34 mouse cellular contexts compared by ENCODE assay signal in genomic region chr6:48832426-48832825, GRCm38 (mm10). TPM values are rescaled to one million over a fixed set of nuclear protein-coding genes. Genes with fewer than 3 reads are reported as not detected.
DNase-seq lines count a peak whose midpoint lies in the region; TF ChIP-seq lines count a peak whose summit lies in the region.
"Had no signal": no experiment of that assay in that cellular context is flagged by ENCODE, and none has a peak within 500 bp of the region (broad histone marks: within the 10 kb centered on the region; RNA-seq: fewer than 3 reads in every experiment).

No protein-coding gene starts in this region.

- H3K27ac ChIP-seq in spleen, adult 2 months (ENCODE audit: insufficient read depth, low read length): peak overlapping the region; percentile 32; the same call in 1 of the 2 replicates
- H3K27ac ChIP-seq in macrophage: peak overlapping the region; percentile 76
- H3K27ac ChIP-seq: embryonic facial prominence, embryonic 13.5 days; forebrain, embryonic 10.5 days; hindbrain, embryonic 14.5 days; kidney, postnatal 0 days; limb, embryonic 10.5 days; limb, embryonic 15.5 days; liver, embryonic 15.5 days; neural tube, embryonic 15.5 days had no signal

- no peaks in the 10 kb centered on the region for H3K27me3 ChIP-seq in spleen, adult 2 months (ENCODE audit: control insufficient read depth, insufficient read depth, low read length)
- H3K27me3 ChIP-seq in splenic B cell, adult 2 months (ENCODE audit: control insufficient read depth, insufficient read depth, low read length, poor library complexity, severe bottlenecking): no peaks in the 10 kb centered on the region
- H3K27me3 ChIP-seq: embryonic facial prominence, embryonic 13.5 days; heart, embryonic 12.5 days; limb, embryonic 15.5 days; liver, embryonic 15.5 days; neural tube, embryonic 15.5 days had no signal

- no peaks in the 10 kb centered on the region for H3K36me3 ChIP-seq in spleen, adult 2 months (ENCODE audit: control insufficient read depth, insufficient read depth, low read length)
- H3K36me3 ChIP-seq in macrophage (ENCODE audit: inconsistent target): peaks cover 24% of the 10 kb centered on the region
- H3K36me3 ChIP-seq in splenic B cell, adult 2 months (ENCODE audit: control insufficient read depth, insufficient read depth, low read length, poor library complexity, severe bottlenecking): no peaks in the 10 kb centered on the region
- H3K36me3 ChIP-seq: neural tube, embryonic 15.5 days had no signal

- 68% methylated on average over 1 of the region's 1 CpGs for WGBS in spleen, adult 2 months
- 35% methylated on average over 1 of the region's 1 CpGs for WGBS in macrophage (ENCODE audit: missing documents)

- H3K4me3 ChIP-seq in spleen, adult 2 months (ENCODE audit: extremely low read depth, insufficient read depth, insufficient read length): no peak overlapping the region
- H3K4me3 ChIP-seq in macrophage (ENCODE audit: inconsistent target): no peak overlapping the region
- H3K4me3 ChIP-seq: embryonic facial prominence, embryonic 13.5 days; forebrain, embryonic 10.5 days; heart, embryonic 12.5 days; limb, embryonic 10.5 days; limb, embryonic 15.5 days; liver, embryonic 15.5 days; neural tube, embryonic 15.5 days had no signal

- peaks cover 8% of the 10 kb centered on the region for H3K4me1 ChIP-seq in spleen, adult 2 months (ENCODE audit: control insufficient read depth, insufficient read depth, insufficient read length)
- H3K4me1 ChIP-seq: embryonic facial prominence, embryonic 13.5 days; forebrain, embryonic 10.5 days; neural tube, embryonic 15.5 days had no signal

- no peaks in the 10 kb centered on the region for H3K79me2 ChIP-seq in macrophage (ENCODE audit: inconsistent target)

- TF ChIP-seq CTCF in spleen, adult 2 months (IDR thresholded peaks at IDR 0.05; ENCODE audit: extremely low read depth, insufficient read depth, insufficient read length, insufficient replicate concordance): no peak

- peak; percentile 72 for DNase-seq in heart, adult 11 months
- no peak for DNase-seq in heart, adult 8-10 months (ENCODE audit: low spot score)
- DNase-seq in spleen, adult 2 months (ENCODE audit: low read depth in 1 of 2, low spot score in 2 of 2): no peak
- no peak for DNase-seq in spleen, postnatal 10 days (ENCODE audit: low spot score in 2 of 2)
- DNase-seq in splenic B cell, adult 2 months (ENCODE audit: low read depth, low spot score): peak; percentile 29
- DNase-seq in embryo, embryonic 11 days: no peak
- no peak for DNase-seq in gastrocnemius, postnatal 36 days
- DNase-seq: adrenal gland, adult 8-10 months; cerebellum, adult 8-10 months; cerebellum, postnatal 25 days; heart, adult 18-20 months; heart, postnatal 4 days; kidney, adult 2 months; kidney, postnatal 4 days; layer of hippocampus, postnatal 36 days; lung, postnatal 36 days; midbrain, embryonic 14.5 days; right cerebral cortex, postnatal 25 days; spleen, adult 18-20 months had no signal

- no peak for TF ChIP-seq POLR2A in spleen, adult 2 months (IDR thresholded peaks at IDR 0.05; ENCODE audit: low read depth, low read length)

- intact Hi-C loops in gastrocnemius, postnatal 36 days (cut with DNase I): no loop called here

RNA-seq across cellular contexts. Expression of gene Tmem176a, which starts 8.3 kb away (rescaled TPM):
- 10 to 100 TPM; 15.0 to 19.3 (median 17.1) TPM for total RNA-seq in heart, adult 8-10 months (2022)
- polyA plus RNA-seq in spleen, adult 2 months (2012; rRNA removed): 95.2 and 105 TPM in 2 replicates
- total RNA-seq in macrophage (2018; cell fraction: chromatin; rRNA removed): 10 to 100 TPM in 5 of 26 experiments, 1 to 10 TPM in 18, under 1 TPM in 1, not detected in 2; 0.64 to 23.6 (median 5.0) TPM
- total RNA-seq in macrophage (2018; cell fraction: cytosol; rRNA removed): 10 to 100 TPM; 11.0 to 63.1 (median 23.5) TPM
- 10 to 100 TPM in 22 of 26 experiments, 1 to 10 TPM in 4; 6.5 to 51.8 (median 22.5) TPM for total RNA-seq in macrophage (2018; cell fraction: nucleus; rRNA removed)
- 11.9 to 62.5 TPM (median 19.0 TPM) in 3 replicates for polyA plus RNA-seq in macrophage (2018)
- 1 to 10 TPM; 4.2 to 4.6 TPM for total RNA-seq in gastrocnemius, postnatal 36 days (2021)

RNA-seq across cellular contexts. Expression of gene Tmem176b, which starts 8.9 kb away (rescaled TPM):
- total RNA-seq in heart, adult 8-10 months (2022): 10 to 100 TPM; 34.1 to 50.4 (median 41.2) TPM
- polyA plus RNA-seq in spleen, adult 2 months (2012; rRNA removed): 199 TPM in 2 replicates
- total RNA-seq in macrophage (2018; cell fraction: chromatin; rRNA removed): 10 to 100 TPM in 9 of 26 experiments, 1 to 10 TPM in 16, under 1 TPM in 1; 0.70 to 33.6 (median 6.5) TPM
- total RNA-seq in macrophage (2018; cell fraction: cytosol; rRNA removed): 100 to 1,000 TPM in 8 of 26 experiments, 10 to 100 TPM in 18; 31.3 to 123 (median 52.8) TPM
- total RNA-seq in macrophage (2018; cell fraction: nucleus; rRNA removed): 10 to 100 TPM; 13.8 to 98.6 (median 43.3) TPM
- polyA plus RNA-seq in macrophage (2018): 20.8 to 122 TPM (median 51.6 TPM) in 3 replicates
- 10 to 100 TPM in 1 of 2 experiments, 1 to 10 TPM in 1; 8.2 to 12.9 TPM for total RNA-seq in gastrocnemius, postnatal 36 days (2021)

RNA-seq across cellular contexts. Expression of gene Aoc1, which starts 40.3 kb away (rescaled TPM):
- not detected for total RNA-seq in heart, adult 8-10 months (2022)
- 0.77 and 1.1 TPM in 2 replicates for polyA plus RNA-seq in spleen, adult 2 months (2012; rRNA removed)
- total RNA-seq in macrophage (2018; cell fraction: chromatin; rRNA removed): not detected
- not detected for total RNA-seq in macrophage (2018; cell fraction: cytosol; rRNA removed)
- total RNA-seq in macrophage (2018; cell fraction: nucleus; rRNA removed): not detected
- polyA plus RNA-seq in macrophage (2018): not detected in 3 replicates
- not detected for total RNA-seq in gastrocnemius, postnatal 36 days (2021)
- total RNA-seq: adrenal gland, adult 8-10 months; gastrocnemius, adult 8-10 months; heart, adult 18-20 months; heart, postnatal 4 days; layer of hippocampus, postnatal 36 days had no signal
- polyA plus RNA-seq: embryonic facial prominence, embryonic 13.5 days; forebrain, embryonic 16.5 days; heart, embryonic 12.5 days; heart, postnatal 0 days; hindbrain, embryonic 14.5 days; limb, embryonic 10.5 days; limb, embryonic 15.5 days; liver, embryonic 15.5 days; lung, embryonic 16.5 days; midbrain, embryonic 14.5 days; neural tube, embryonic 15.5 days; stomach, embryonic 14.5 days had no signal

Comparison
In these comparisons a context has a peak if more than half of its experiments do, and no peak if none do; other contexts are left out.
1. DNase-seq: peak in heart, adult 11 months (single experiment) and splenic B cell, adult 2 months (single experiment); none in heart, adult 8-10 months (single experiment), spleen, adult 2 months (0 of 2), spleen, postnatal 10 days (0 of 2), embryo, embryonic 11 days (single experiment) and gastrocnemius, postnatal 36 days (0 of 2).